Mouse (Mus musculus) ovary, postnatal 36 days (tissue): ENCODE data around the gene Cds1.
A peak's percentile ranks its signal among the peaks of the same experiment; 100 is the strongest.

ENCODE experiments used
- DNase-seq: peaks from one replicate; pipeline ENCODE4 v3.0.0; 2022; ENCODE audit warnings: low spot score, mixed read lengths

Gene Cds1

DNA sequence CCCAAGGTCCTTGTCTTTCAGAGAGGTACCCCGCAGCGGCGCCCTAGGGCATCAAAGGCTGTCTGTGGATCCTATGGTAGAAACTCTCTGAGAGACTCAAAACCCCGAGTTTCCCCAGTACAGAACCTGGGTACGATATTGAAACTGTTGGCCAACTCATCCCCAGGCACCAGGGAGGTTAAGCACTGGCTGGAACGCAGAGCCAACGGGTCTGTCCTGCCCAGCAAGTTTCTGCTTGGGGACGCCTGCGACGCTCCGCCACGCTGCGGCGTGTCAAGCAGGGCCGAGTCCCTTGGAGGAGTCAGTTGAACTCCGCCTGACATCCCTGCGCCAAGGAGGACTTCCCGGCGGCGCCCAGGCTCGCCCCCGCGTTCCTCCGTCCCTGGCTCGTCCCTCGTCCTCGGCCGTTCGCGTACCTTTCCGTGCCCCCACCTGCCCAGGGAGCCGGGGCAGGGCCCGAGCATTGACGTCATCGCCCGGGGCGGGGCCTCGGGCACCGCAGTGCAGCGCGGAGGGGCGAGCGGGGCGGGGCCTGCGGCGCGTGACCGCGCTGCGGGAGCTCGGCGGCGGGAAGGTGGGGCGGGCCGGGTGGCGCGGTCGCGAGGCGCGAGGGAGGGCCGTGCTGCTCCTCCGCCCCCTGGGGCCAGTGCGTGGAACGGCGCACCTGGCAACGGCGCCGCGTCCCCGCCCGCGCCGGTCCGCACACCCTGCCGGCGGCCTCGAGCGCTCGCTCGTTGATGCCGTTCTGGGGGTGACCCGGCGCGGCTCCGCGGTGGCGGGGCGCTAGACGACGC is at the start of gene Cds1:
Gene Cds1, plus strand, starts transcription at position 577 of the 794 bp plus-strand sequence.
- DNase-seq: peak; percentile 84

GRCm38 (mm10) chr5:101724216-101724615 is 40.7 kb upstream of the Cds1 start:
- no peak for DNase-seq

GRCm38 (mm10) chr5:101724756-101725155 is 40.2 kb upstream of the Cds1 start:
- DNase-seq: no peak

DNA sequence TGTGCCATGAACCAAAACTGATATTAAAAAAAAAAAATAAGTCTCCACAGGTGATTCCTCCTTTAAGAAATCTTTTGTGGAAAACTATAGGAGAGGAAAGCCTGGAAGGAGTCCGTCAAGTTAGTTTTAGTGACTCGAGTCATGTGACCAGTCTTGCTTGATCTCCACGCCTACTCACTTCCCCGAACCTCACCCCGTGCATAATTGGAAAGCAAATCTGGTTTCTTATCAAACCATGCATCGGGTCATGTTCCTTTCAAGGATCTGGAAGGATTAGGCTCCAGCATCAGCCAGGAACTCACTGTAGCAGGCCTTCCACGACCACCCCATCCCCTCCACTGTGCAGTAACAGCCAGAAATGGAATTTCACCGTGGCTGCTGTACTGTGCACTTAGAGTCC is 39.2 kb upstream of the Cds1 start:
- DNase-seq: no peak

DNA sequence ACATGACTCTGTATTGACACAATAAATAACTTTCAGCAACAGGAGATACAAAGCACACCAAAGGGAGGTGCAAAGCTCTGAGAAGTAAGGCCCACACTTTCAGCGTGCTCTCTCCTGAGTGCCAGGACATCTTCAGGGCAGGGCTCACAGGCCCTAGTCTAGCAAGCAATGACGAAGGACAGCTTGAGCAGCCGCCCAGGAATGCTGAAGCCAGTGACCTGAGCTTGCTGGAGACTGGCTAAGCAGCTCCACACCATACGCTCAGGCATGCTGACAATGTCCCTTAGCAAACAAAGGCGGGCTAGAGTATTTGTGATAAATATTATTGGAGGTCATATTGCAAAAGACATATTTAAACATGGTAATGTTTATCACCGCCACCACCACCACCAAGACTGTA is 38.6 kb upstream of the Cds1 start:
- no peak for DNase-seq

- DNase-seq: no peak
Measured at GRCm38 (mm10) chr5:101728304-101728905, 36.5 kb upstream of the Cds1 start.

DNA sequence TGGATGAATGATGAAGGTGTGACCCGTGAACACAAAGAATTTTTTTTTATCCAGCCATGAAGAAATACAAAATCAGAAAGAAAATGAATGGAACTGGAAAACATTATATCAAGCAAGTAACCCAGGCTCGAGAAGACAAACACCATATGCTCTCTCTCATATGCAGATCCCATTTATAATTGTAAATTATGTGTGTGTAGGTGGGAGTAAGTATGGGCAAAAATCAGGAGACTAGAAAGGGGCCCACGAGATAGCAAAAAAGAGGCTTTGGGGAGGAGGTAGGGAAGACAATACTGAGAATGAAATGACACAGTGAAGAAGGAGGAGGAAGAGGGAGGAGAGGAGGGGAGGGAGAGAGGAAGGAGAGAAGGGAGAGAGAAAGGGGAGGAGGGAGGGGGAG is 27.6 kb upstream of the Cds1 start:
- no peak for DNase-seq

DNA sequence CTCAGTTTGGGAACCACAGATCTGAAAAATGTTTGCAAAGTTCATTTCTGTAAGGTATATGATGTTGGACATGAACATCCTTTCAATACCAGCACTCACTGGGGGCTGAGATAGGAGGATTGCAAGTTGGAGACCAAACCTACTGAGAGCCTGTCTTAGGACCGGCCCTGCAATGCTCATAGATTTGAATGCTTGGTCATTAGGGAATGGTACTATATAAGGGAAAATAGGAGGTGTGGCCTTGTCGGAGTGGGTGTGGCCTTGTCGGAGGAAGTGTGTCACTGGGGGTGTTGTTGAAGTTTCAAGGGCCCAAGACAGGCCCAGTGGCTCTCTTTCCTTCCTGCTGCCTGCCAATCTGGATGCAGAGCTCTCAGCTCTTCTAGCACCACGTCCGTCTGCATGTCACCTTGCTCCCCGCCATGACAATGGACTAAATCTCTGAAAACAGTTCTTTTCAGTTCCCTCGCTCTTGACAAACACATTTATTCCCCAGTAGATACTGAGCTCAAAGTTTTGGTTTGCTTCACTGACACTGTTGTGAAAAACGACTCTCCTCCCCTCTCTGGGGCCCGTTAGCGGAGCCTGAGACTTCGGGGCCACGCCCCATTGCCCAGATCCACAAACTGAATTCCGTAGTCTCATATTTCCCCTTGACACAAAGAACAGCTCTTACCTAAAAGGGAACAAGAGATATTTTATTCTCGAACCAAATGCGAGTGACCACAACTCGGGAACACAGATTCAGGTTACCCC is 24.3 kb upstream of the Cds1 start:
- no peak for DNase-seq

- no peak for DNase-seq
Measured at GRCm38 (mm10) chr5:101741224-101741591, 23.7 kb upstream of the Cds1 start.

DNA sequence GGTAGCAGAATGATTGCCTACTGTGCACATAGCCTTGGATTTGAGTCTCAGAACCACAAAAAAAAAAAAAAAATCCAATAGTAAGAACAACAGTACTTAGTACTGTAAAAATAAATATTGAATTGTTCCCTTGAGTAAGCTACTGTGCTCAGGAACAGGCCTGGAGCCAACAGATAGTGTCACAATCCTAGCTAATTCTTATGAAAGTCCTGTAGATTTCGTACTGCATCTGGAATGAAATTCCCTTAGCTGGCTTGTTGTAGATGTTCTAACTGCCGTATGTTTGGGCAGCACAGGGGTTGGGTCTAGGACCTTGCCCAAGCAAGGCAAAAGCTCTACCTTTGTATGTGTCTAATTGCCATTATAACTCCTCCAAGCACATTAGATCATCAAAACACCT is 22.9 kb upstream of the Cds1 start:
- no peak for DNase-seq

- no peak for DNase-seq
Measured at GRCm38 (mm10) chr5:101742425-101742824, 22.5 kb upstream of the Cds1 start.

DNA sequence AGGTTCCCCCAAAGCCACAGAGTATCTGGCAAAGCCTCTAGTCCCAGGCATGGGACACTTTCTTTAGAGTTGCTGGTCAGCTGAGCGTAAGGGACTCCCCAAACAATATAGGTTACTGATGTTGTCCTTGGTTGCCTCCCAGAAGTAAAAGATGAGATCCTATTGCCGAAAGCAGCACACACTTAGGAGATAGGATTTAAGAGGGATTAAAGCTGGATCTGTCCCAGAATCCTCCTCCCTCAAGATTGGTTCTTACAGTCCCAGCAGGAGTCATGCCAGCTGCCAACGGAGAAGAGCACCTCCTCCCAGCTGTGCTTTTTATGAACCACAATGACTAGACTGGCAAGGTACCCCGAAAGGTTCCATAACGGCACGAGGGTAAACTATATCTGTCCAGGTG is 20.0 kb upstream of the Cds1 start:
- no peak for DNase-seq

DNA sequence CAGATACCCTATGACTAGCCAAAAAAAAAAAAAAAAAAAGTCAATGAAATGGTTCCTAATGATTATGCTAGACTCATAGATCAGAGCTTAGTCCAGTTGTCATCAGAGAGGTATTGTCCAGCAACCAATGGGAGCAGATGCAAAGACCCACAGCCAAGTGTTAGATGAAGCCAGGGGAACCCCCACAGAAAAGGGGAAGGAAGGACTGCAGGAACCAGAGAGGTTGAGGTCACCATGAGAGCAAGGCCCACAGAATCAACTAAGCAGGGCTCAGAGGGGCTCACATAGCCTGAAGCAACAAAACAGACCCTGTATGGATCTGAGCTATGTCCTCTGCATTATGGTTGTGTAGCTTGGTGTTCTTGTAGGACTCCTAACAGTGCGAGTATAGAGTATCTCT is 11.2 kb upstream of the Cds1 start:
- DNase-seq: no peak

- DNase-seq: no peak
Measured at GRCm38 (mm10) chr5:101757669-101758068, 7.3 kb upstream of the Cds1 start.

GRCm38 (mm10) chr5:101761685-101762084 is 3.2 kb upstream of the Cds1 start:
- DNase-seq: no peak

DNA sequence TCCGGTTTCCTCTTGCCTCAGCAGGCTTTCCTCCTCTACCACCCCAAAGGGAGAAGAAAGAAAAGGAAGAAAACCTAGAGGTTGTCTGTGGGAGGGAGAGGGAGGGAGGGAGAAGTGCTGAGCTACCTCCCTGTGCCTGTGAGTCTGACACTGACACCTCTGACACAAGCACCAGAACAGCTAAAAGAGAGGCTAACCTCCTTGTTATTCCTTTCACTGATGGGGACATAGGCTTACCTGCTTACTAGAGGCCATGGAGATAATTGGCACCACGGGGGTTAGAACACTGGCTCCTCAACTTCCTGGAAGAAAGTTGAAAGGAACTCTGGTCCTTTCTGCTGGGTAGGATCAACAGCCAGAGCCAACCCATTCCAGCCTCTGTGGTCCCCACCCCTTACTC is 1.4 kb upstream of the Cds1 start:
- DNase-seq: no peak

DNA sequence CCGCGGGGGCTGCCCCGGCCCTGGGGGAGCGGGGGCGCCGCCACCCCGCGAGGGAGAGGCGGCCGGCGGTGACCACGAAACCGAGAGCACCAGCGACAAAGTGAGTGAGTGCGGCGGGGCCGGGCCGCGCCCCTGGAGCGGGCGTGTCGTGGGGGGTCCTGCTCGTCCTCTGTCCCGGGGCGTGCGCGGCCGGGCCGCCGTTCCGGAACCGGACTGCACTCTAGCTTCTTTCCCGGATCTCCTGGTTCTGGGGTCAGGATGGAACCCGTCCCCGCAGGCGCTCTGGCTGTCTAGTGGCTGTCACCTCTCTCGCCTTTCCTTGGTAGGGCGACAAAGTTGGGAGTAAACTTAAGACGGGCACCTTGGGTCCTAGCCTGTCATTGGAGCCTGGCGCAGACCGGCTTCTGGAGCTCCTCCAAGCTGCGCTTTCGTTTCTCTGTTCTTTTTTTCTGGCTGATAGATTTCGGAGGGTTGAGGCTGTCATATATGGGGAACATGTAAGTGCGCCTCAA is 516 bp downstream of the Cds1 start:
- no peak for DNase-seq

GRCm38 (mm10) chr5:101766248-101766647 is 1.3 kb downstream of the Cds1 start:
- DNase-seq: no peak

DNA sequence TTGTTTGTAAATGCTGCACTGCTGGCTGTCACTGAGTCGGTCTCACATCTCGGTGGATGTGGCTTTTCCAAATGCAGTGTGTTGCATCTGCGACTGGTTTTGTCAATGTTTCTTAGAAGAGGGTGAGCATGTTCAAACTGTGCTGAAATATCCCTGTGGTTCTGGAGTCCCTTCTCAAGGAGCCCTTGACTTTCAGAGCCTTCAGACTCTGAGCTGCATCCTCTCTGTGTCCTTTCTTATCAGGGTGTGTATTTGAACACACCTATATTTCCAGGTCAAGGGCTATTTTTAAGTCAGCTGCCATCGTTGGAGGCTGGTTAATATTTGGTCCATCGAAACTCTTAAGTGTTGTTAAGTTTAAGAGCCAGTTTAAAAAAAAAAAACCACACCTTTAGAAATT is 2.2 kb downstream of the Cds1 start:
- no peak for DNase-seq

DNA sequence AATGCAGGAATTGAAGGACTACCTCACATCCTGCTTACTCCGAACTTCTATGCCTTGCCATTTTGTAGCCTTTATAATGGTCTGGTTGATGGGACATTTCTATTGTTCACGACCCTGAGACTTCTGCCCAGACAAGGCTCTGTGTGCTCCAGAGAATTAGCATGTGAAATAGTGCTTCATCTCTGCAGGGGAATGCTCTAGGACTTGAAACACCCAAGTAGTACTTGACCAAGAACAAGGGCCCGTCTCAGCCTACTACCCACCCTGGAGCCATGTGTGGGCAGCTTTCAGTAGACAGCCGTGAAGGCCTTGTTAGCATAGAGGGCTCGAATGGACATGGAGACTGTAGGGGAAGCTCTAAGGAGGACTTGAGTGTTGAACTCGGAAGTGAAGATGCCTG is 2.6 kb downstream of the Cds1 start:
- DNase-seq: no peak

GRCm38 (mm10) chr5:101768558-101768957 is 3.6 kb downstream of the Cds1 start:
- DNase-seq: no peak

GRCm38 (mm10) chr5:101772621-101773020 is 7.7 kb downstream of the Cds1 start:
- DNase-seq: no peak

GRCm38 (mm10) chr5:101775262-101775661 is 10.3 kb downstream of the Cds1 start:
- DNase-seq: no peak
